ENCODE assay signal across 15 mouse cellular contexts in the genomic region with DNA sequence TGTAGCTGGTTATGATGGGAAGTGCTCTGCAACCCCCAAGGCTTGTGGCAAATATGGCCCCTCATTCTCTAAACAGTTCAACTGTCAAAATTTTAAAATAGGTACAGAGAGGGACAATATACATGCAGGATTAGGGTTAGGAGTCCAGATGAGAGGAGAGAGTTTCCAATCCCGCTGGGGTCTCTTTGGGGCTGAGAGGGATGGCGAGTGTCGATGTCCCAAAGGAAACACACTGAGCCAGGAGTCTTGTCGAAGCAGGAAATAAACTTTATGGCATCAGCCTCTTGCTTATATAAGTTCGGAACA.
"Had no signal": no experiment of that assay in that cellular context is flagged by ENCODE, and none has a peak within 500 bp of the region (broad histone marks: within the 10 kb centered on the region; RNA-seq: fewer than 3 reads in every experiment).

No protein-coding gene starts in this region.

- DNase-seq: heart, postnatal 10 days; heart, postnatal 36 days; heart, postnatal 4 days; kidney, adult 11 months; kidney, adult 18-20 months; kidney, adult 2 months; kidney, adult 8-10 months; kidney, adult 9 months; kidney, postnatal 10 days; kidney, postnatal 14 days; kidney, postnatal 25 days; kidney, postnatal 36 days; kidney, postnatal 4 days; layer of hippocampus, adult 9-11 months; layer of hippocampus, postnatal 36 days had no signal
